Mouse (Mus musculus): ENCODE data around the gene Chd2. TPM values are rescaled to one million over a fixed set of nuclear protein-coding genes. Genes with fewer than 3 reads are reported as not detected.
A peak's percentile ranks its signal among the peaks of the same experiment; 100 is the strongest.

Gene Chd2
- polyA plus RNA-seq, 1 experiment from 2014 or later = 41.8 TPM

- no peaks in the 10 kb centered on the region for H3K36me3 ChIP-seq (ENCODE audit: control insufficient read depth, insufficient read depth, low read length)
- H3K27me3 ChIP-seq (ENCODE audit: control insufficient read depth, insufficient read depth, low read length) = no peaks in the 10 kb centered on the region
- H3K27ac ChIP-seq (ENCODE audit: low read depth, low read length) = peak overlapping the region; percentile 96
- ATAC-seq (ENCODE audit: low read depth) = peak; percentile 98
- H3K4me1 ChIP-seq (ENCODE audit: control insufficient read depth, insufficient read depth, low read length) = peaks cover 40% of the 10 kb centered on the region
- H3K4me3 ChIP-seq (ENCODE audit: low read depth, low read length) = peak overlapping the region; percentile 33
- peak overlapping the region; percentile 52 for H3K9ac ChIP-seq (replicated peaks; ENCODE audit: low read depth, low read length)
- H3K4me2 ChIP-seq (ENCODE audit: low read depth, low read length) = peak overlapping the region; percentile 84
- H3K9me3 ChIP-seq (ENCODE audit: control insufficient read depth, low read length) = no peaks in the 10 kb centered on the region
- under 1% methylated on average over 46 of the region's 46 CpGs for WGBS
These were observed 3.8 kb downstream of the Chd2 start for GRCm38 (mm10) chr7:73537634-73538423.

- ATAC-seq (ENCODE audit: low read depth) = peak; percentile 18; the same call in 1 of the 2 replicates
- peaks cover 38% of the 10 kb centered on the region for H3K4me1 ChIP-seq (ENCODE audit: control insufficient read depth, insufficient read depth, low read length)
- H3K36me3 ChIP-seq (ENCODE audit: control insufficient read depth, insufficient read depth, low read length) = no peaks in the 10 kb centered on the region
- WGBS = 18% methylated on average over 10 of the region's 10 CpGs
- H3K27ac ChIP-seq (ENCODE audit: low read depth, low read length) = peak overlapping the region; percentile 96
- H3K9ac ChIP-seq (replicated peaks; ENCODE audit: low read depth, low read length) = peak overlapping the region; percentile 34
- peak overlapping the region; percentile 84 for H3K4me2 ChIP-seq (ENCODE audit: low read depth, low read length)
- H3K27me3 ChIP-seq (ENCODE audit: control insufficient read depth, insufficient read depth, low read length) = no peaks in the 10 kb centered on the region
- no peaks in the 10 kb centered on the region for H3K9me3 ChIP-seq (ENCODE audit: control insufficient read depth, low read length)
- H3K4me3 ChIP-seq (ENCODE audit: low read depth, low read length) = peak overlapping the region; percentile 33
These were observed 4.4 kb downstream of the Chd2 start for GRCm38 (mm10) chr7:73537228-73537627.

- H3K9ac ChIP-seq (replicated peaks; ENCODE audit: low read depth, low read length) = no peak overlapping the region
- H3K36me3 ChIP-seq (ENCODE audit: control insufficient read depth, insufficient read depth, low read length) = no peaks in the 10 kb centered on the region
- 84% methylated on average over 2 of the region's 2 CpGs for WGBS
- peak overlapping the region; percentile 35; the same call in 1 of the 2 replicates for H3K27ac ChIP-seq (ENCODE audit: low read depth, low read length)
- peak overlapping the region; percentile 84 for H3K4me2 ChIP-seq (ENCODE audit: low read depth, low read length)
- H3K4me1 ChIP-seq (ENCODE audit: control insufficient read depth, insufficient read depth, low read length) = peaks cover 40% of the 10 kb centered on the region
- peak overlapping the region; percentile 33 for H3K4me3 ChIP-seq (ENCODE audit: low read depth, low read length)
- H3K27me3 ChIP-seq (ENCODE audit: control insufficient read depth, insufficient read depth, low read length) = no peaks in the 10 kb centered on the region
- H3K9me3 ChIP-seq (ENCODE audit: control insufficient read depth, low read length) = no peaks in the 10 kb centered on the region
- ATAC-seq (ENCODE audit: low read depth) = no peak
These were observed 5.1 kb downstream of the Chd2 start for GRCm38 (mm10) chr7:73536579-73536978.

- no peaks in the 10 kb centered on the region for H3K9me3 ChIP-seq (ENCODE audit: control insufficient read depth, low read length)
- H3K4me1 ChIP-seq (ENCODE audit: control insufficient read depth, insufficient read depth, low read length) = peaks cover 40% of the 10 kb centered on the region
- no peaks in the 10 kb centered on the region for H3K36me3 ChIP-seq (ENCODE audit: control insufficient read depth, insufficient read depth, low read length)
- H3K9ac ChIP-seq (replicated peaks; ENCODE audit: low read depth, low read length) = no peak overlapping the region
- H3K4me3 ChIP-seq (ENCODE audit: low read depth, low read length) = no peak overlapping the region
- WGBS = 79% methylated on average over 4 of the region's 4 CpGs
- H3K4me2 ChIP-seq (ENCODE audit: low read depth, low read length) = no peak overlapping the region
- ATAC-seq (ENCODE audit: low read depth) = no peak
- H3K27ac ChIP-seq (ENCODE audit: low read depth, low read length) = no peak overlapping the region
- H3K27me3 ChIP-seq (ENCODE audit: control insufficient read depth, insufficient read depth, low read length) = no peaks in the 10 kb centered on the region
These were observed 5.8 kb downstream of the Chd2 start for GRCm38 (mm10) chr7:73535861-73536200.

GRCm38 (mm10) chr7:73534937-73535860 is 6.4 kb downstream of the Chd2 start:
- H3K4me2 ChIP-seq (ENCODE audit: low read depth, low read length) = 0 out of 2 replicates have a peak overlapping the region, but pooled peaks have one; percentile 2
- WGBS = 79% methylated on average over 2 of the region's 2 CpGs
- H3K36me3 ChIP-seq (ENCODE audit: control insufficient read depth, insufficient read depth, low read length) = no peaks in the 10 kb centered on the region
- no peak overlapping the region for H3K9ac ChIP-seq (replicated peaks; ENCODE audit: low read depth, low read length)
- ATAC-seq (ENCODE audit: low read depth) = no peak
- no peaks in the 10 kb centered on the region for H3K9me3 ChIP-seq (ENCODE audit: control insufficient read depth, low read length)
- no peak overlapping the region for H3K4me3 ChIP-seq (ENCODE audit: low read depth, low read length)
- H3K27me3 ChIP-seq (ENCODE audit: control insufficient read depth, insufficient read depth, low read length) = no peaks in the 10 kb centered on the region
- H3K4me1 ChIP-seq (ENCODE audit: control insufficient read depth, insufficient read depth, low read length) = peaks cover 40% of the 10 kb centered on the region
- H3K27ac ChIP-seq (ENCODE audit: low read depth, low read length) = no peak overlapping the region

GRCm38 (mm10) chr7:73533457-73533856 is 8.2 kb downstream of the Chd2 start:
- ATAC-seq (ENCODE audit: low read depth) = no peak
- no peak overlapping the region for H3K4me2 ChIP-seq (ENCODE audit: low read depth, low read length)
- no peaks in the 10 kb centered on the region for H3K27me3 ChIP-seq (ENCODE audit: control insufficient read depth, insufficient read depth, low read length)
- H3K9me3 ChIP-seq (ENCODE audit: control insufficient read depth, low read length) = no peaks in the 10 kb centered on the region
- WGBS = 63% methylated on average over 2 of the region's 2 CpGs
- H3K9ac ChIP-seq (replicated peaks; ENCODE audit: low read depth, low read length) = no peak overlapping the region
- H3K27ac ChIP-seq (ENCODE audit: low read depth, low read length) = peak overlapping the region; percentile 17
- H3K4me3 ChIP-seq (ENCODE audit: low read depth, low read length) = no peak overlapping the region
- H3K4me1 ChIP-seq (ENCODE audit: control insufficient read depth, insufficient read depth, low read length) = peaks cover 34% of the 10 kb centered on the region
- no peaks in the 10 kb centered on the region for H3K36me3 ChIP-seq (ENCODE audit: control insufficient read depth, insufficient read depth, low read length)

- no peak overlapping the region for H3K9ac ChIP-seq (replicated peaks; ENCODE audit: low read depth, low read length)
- H3K27me3 ChIP-seq (ENCODE audit: control insufficient read depth, insufficient read depth, low read length) = no peaks in the 10 kb centered on the region
- H3K4me1 ChIP-seq (ENCODE audit: control insufficient read depth, insufficient read depth, low read length) = peaks cover 34% of the 10 kb centered on the region
- peak overlapping the region; percentile 17; the same call in 1 of the 2 replicates for H3K27ac ChIP-seq (ENCODE audit: low read depth, low read length)
- no peak for ATAC-seq (ENCODE audit: low read depth)
- no peak overlapping the region for H3K4me2 ChIP-seq (ENCODE audit: low read depth, low read length)
- WGBS = 74% methylated on average over 3 of the region's 3 CpGs
- no peaks in the 10 kb centered on the region for H3K9me3 ChIP-seq (ENCODE audit: control insufficient read depth, low read length)
- no peaks in the 10 kb centered on the region for H3K36me3 ChIP-seq (ENCODE audit: control insufficient read depth, insufficient read depth, low read length)
- H3K4me3 ChIP-seq (ENCODE audit: low read depth, low read length) = no peak overlapping the region
These were observed 8.7 kb downstream of the Chd2 start for GRCm38 (mm10) chr7:73532916-73533315.

- 0 out of 2 replicates have a peak overlapping the region, but pooled peaks have one; percentile 28 for H3K27ac ChIP-seq (ENCODE audit: low read depth, low read length)
- H3K4me3 ChIP-seq (ENCODE audit: low read depth, low read length) = no peak overlapping the region
- WGBS = 77% methylated on average over 3 of the region's 3 CpGs
- H3K9me3 ChIP-seq (ENCODE audit: control insufficient read depth, low read length) = no peaks in the 10 kb centered on the region
- H3K9ac ChIP-seq (replicated peaks; ENCODE audit: low read depth, low read length) = no peak overlapping the region
- no peaks in the 10 kb centered on the region for H3K36me3 ChIP-seq (ENCODE audit: control insufficient read depth, insufficient read depth, low read length)
- ATAC-seq (ENCODE audit: low read depth) = no peak
- H3K27me3 ChIP-seq (ENCODE audit: control insufficient read depth, insufficient read depth, low read length) = no peaks in the 10 kb centered on the region
- no peak overlapping the region for H3K4me2 ChIP-seq (ENCODE audit: low read depth, low read length)
- H3K4me1 ChIP-seq (ENCODE audit: control insufficient read depth, insufficient read depth, low read length) = peaks cover 34% of the 10 kb centered on the region
These were observed 9.5 kb downstream of the Chd2 start for GRCm38 (mm10) chr7:73532139-73532538.
